ENCODE assay signal across 23 mouse cellular contexts in genomic region chr4:35477211-35478005, GRCm38 (mm10).
DNase-seq lines count a peak whose midpoint lies in the region; ATAC-seq lines count a peak whose summit lies in the region.
"Had no signal": no experiment of that assay in that cellular context is flagged by ENCODE, and none has a peak within 500 bp of the region (broad histone marks: within the 10 kb centered on the region; RNA-seq: fewer than 3 reads in every experiment).

No protein-coding gene starts in this region.

- H3K27me3 ChIP-seq in forebrain, embryonic 14.5 days (replicated peaks; ENCODE audit: control insufficient read depth, insufficient read depth, low read length): no peaks in the 10 kb centered on the region
- H3K27me3 ChIP-seq in forebrain, embryonic 16.5 days (replicated peaks; ENCODE audit: control insufficient read depth, insufficient read depth, low read length): no peaks in the 10 kb centered on the region
- no peaks in the 10 kb centered on the region for H3K27me3 ChIP-seq in midbrain, embryonic 11.5 days (ENCODE audit: control insufficient read depth, insufficient read depth, low read length)
- H3K27me3 ChIP-seq: embryonic facial prominence, embryonic 15.5 days; heart, embryonic 13.5 days; limb, embryonic 15.5 days; midbrain, embryonic 12.5 days had no signal

- ATAC-seq in forebrain, embryonic 14.5 days: no peak
- no peak for ATAC-seq in forebrain, embryonic 16.5 days
- no peak for ATAC-seq in midbrain, embryonic 11.5 days (ENCODE audit: low FRiP score)
- ATAC-seq: hindbrain, postnatal 0 days had no signal

- no peaks in the 10 kb centered on the region for H3K36me3 ChIP-seq in forebrain, embryonic 14.5 days (ENCODE audit: control insufficient read depth, insufficient read depth, low read length)
- no peaks in the 10 kb centered on the region for H3K36me3 ChIP-seq in forebrain, embryonic 16.5 days (ENCODE audit: control insufficient read depth, insufficient read depth)
- no peaks in the 10 kb centered on the region for H3K36me3 ChIP-seq in midbrain, embryonic 11.5 days (ENCODE audit: control insufficient read depth, insufficient read depth, low read length)
- H3K36me3 ChIP-seq: embryonic facial prominence, embryonic 15.5 days; G1E; heart, embryonic 13.5 days; limb, embryonic 15.5 days; midbrain, embryonic 12.5 days had no signal

- no peak overlapping the region for H3K9ac ChIP-seq in forebrain, embryonic 14.5 days (ENCODE audit: low read length)
- H3K9ac ChIP-seq in forebrain, embryonic 16.5 days (replicated peaks; ENCODE audit: low read depth, low read length): no peak overlapping the region
- no peak overlapping the region for H3K9ac ChIP-seq in midbrain, embryonic 11.5 days (ENCODE audit: low read length)
- H3K9ac ChIP-seq: embryonic facial prominence, embryonic 15.5 days; heart, embryonic 13.5 days; limb, embryonic 15.5 days; midbrain, embryonic 12.5 days had no signal

- H3K27ac ChIP-seq in forebrain, embryonic 14.5 days (ENCODE audit: low read depth, low read length): no peak overlapping the region
- H3K27ac ChIP-seq in forebrain, embryonic 16.5 days (ENCODE audit: low read length): no peak overlapping the region
- H3K27ac ChIP-seq in midbrain, embryonic 11.5 days (ENCODE audit: low read depth, low read length): no peak overlapping the region
- H3K27ac ChIP-seq: embryonic facial prominence, embryonic 15.5 days; heart, embryonic 13.5 days; hindbrain, postnatal 0 days; limb, embryonic 15.5 days; macrophage; midbrain, embryonic 12.5 days had no signal

- H3K4me2 ChIP-seq in forebrain, embryonic 14.5 days (ENCODE audit: low read length): no peak overlapping the region
- no peak overlapping the region for H3K4me2 ChIP-seq in forebrain, embryonic 16.5 days (ENCODE audit: low read length)
- no peak overlapping the region for H3K4me2 ChIP-seq in midbrain, embryonic 11.5 days
- H3K4me2 ChIP-seq: embryonic facial prominence, embryonic 15.5 days; heart, embryonic 13.5 days; limb, embryonic 15.5 days; midbrain, embryonic 12.5 days had no signal

- no peaks in the 10 kb centered on the region for H3K4me1 ChIP-seq in forebrain, embryonic 14.5 days (ENCODE audit: control insufficient read depth, insufficient read depth, low read length)
- no peaks in the 10 kb centered on the region for H3K4me1 ChIP-seq in forebrain, embryonic 16.5 days (replicated peaks; ENCODE audit: control insufficient read depth, insufficient read depth, low read length)
- H3K4me1 ChIP-seq in midbrain, embryonic 11.5 days (ENCODE audit: control insufficient read depth, insufficient read depth, low read length): no peaks in the 10 kb centered on the region
- H3K4me1 ChIP-seq: embryonic facial prominence, embryonic 15.5 days; heart, embryonic 13.5 days; limb, embryonic 15.5 days; midbrain, embryonic 12.5 days had no signal

- 77% methylated on average over 7 of the region's 7 CpGs for WGBS in forebrain, embryonic 14.5 days
- WGBS in forebrain, embryonic 16.5 days: 68% methylated on average over 7 of the region's 7 CpGs
- WGBS in midbrain, embryonic 11.5 days: 71% methylated on average over 7 of the region's 7 CpGs

- H3K9me3 ChIP-seq in forebrain, embryonic 14.5 days (replicated peaks; ENCODE audit: control insufficient read depth, low read length): no peaks in the 10 kb centered on the region; the same call in 1 of the 2 replicates
- H3K9me3 ChIP-seq in forebrain, embryonic 16.5 days (ENCODE audit: control insufficient read depth, low read length): peaks cover 6% of the 10 kb centered on the region; the same call in 1 of the 2 replicates
- no peaks in the 10 kb centered on the region for H3K9me3 ChIP-seq in midbrain, embryonic 11.5 days (ENCODE audit: control insufficient read depth, low read length)
- H3K9me3 ChIP-seq: embryonic facial prominence, embryonic 15.5 days; G1E; heart, embryonic 13.5 days; limb, embryonic 15.5 days had no signal

- H3K4me3 ChIP-seq in forebrain, embryonic 14.5 days (ENCODE audit: low read depth, low read length): no peak overlapping the region
- H3K4me3 ChIP-seq in forebrain, embryonic 16.5 days (replicated peaks; ENCODE audit: low read length): no peak overlapping the region
- H3K4me3 ChIP-seq in midbrain, embryonic 11.5 days (ENCODE audit: low read depth, low read length): no peak overlapping the region
- H3K4me3 ChIP-seq: embryonic facial prominence, embryonic 15.5 days; heart, embryonic 13.5 days; limb, embryonic 15.5 days; midbrain, embryonic 12.5 days had no signal

- peak; percentile 2 for DNase-seq in forebrain, embryonic 14.5 days (ENCODE audit: low spot score)
- DNase-seq in Muller cell, postnatal 12 days (ENCODE audit: inconsistent ontology term): peak; percentile 71
- peak; percentile 9 for DNase-seq in embryo, embryonic 9.5 days (ENCODE audit: extremely low spot score)
- DNase-seq in hindlimb bud, embryonic 11.5 days (ENCODE audit: extremely low spot score, low read depth, low spot score): peak; percentile 82
- DNase-seq in midbrain, embryonic 11.5 days (ENCODE audit: low spot score, missing footprints): no peak
- DNase-seq in layer of hippocampus, postnatal 14 days (ENCODE audit: low spot score in 2 of 2): no peak
- DNase-seq: adrenal gland, postnatal 14 days; cerebellum, adult 11-12 months; cerebellum, postnatal 14 days; gastrocnemius, postnatal 14 days; heart, adult 18-20 months; kidney, adult 8-10 months; kidney, postnatal 14 days; retina, postnatal 1 day; thymus, postnatal 14 days had no signal

Comparison
In these comparisons a context has a peak if more than half of its experiments do, and no peak if none do; other contexts are left out.
1. DNase-seq: peak in forebrain, embryonic 14.5 days (single experiment), Muller cell, postnatal 12 days (single experiment), embryo, embryonic 9.5 days (single experiment) and hindlimb bud, embryonic 11.5 days (single experiment); none in midbrain, embryonic 11.5 days (single experiment) and layer of hippocampus, postnatal 14 days (0 of 2).